Mouse (Mus musculus) CH12.LX (cell line): ENCODE data around the gene Tspan15. TPM values are rescaled to one million over a fixed set of nuclear protein-coding genes. Genes with fewer than 3 reads are reported as not detected.
A peak's percentile ranks its signal among the peaks of the same experiment; 100 is the strongest.

Experiments used
- DNase-seq: peaks from one replicate; pipeline ENCODE4 v3.0.0-alpha.2; 2013; ENCODE audit errors: extremely low read depth
- H3K27ac ChIP-seq: 2 replicates; pipeline ENCODE4 v1.5.1; 2012; ENCODE audit warnings: low read depth, mild to moderate bottlenecking, control low read depth, moderate library complexity; ENCODE audit not compliant: insufficient read depth
- H3K27me3 ChIP-seq: replicated peaks from 2 replicates; pipeline ENCODE3; 2012; ENCODE audit warnings: inconsistent platforms
- H3K36me3 ChIP-seq, 2 experiments: replicated peaks in 1 of 2; 2 replicates each; pipeline versions ENCODE3 to v1.6.1; 2012; ENCODE audit warnings: inconsistent platforms in 1 of 2, low read length in 1 of 2, mild to moderate bottlenecking in 1 of 2, mixed read lengths in 1 of 2, moderate library complexity in 1 of 2; ENCODE audit not compliant: control insufficient read depth in 1 of 2, insufficient read depth in 1 of 2
- H3K4me1 ChIP-seq, 2 experiments: 2 replicates each; pipeline ENCODE4 v1.6.1; 2012; ENCODE audit warnings: inconsistent platforms in 1 of 2, moderate library complexity in 1 of 2; ENCODE audit not compliant: insufficient read depth in 2 of 2, control insufficient read depth in 1 of 2
- H3K4me2 ChIP-seq: 2 replicates; pipeline ENCODE4 v1.6.1; 2012; ENCODE audit warnings: low read depth, mild to moderate bottlenecking, control low read depth; ENCODE audit not compliant: poor library complexity, insufficient read depth, severe bottlenecking
- H3K4me3 ChIP-seq, 3 experiments: fragments of 150-350 bp in 1 of 3; sonication (generic) in 1 of 3; replicated peaks in 1 of 3; 2 replicates each; pipeline versions ENCODE3 to v1.5.1; 2011 to 2012; ENCODE audit warnings: low read depth in 2 of 3, low read length in 2 of 3, mild to moderate bottlenecking in 2 of 3, moderate library complexity in 2 of 3, control low read depth in 1 of 3, improper control_type of control experiment in 1 of 3, inconsistent platforms in 1 of 3, mixed read lengths in 1 of 3; ENCODE audit not compliant: poor library complexity in 1 of 3
- H3K79me2 ChIP-seq: replicated peaks from 2 replicates; pipeline ENCODE4 v1.6.1; 2012; ENCODE audit warnings: mild to moderate bottlenecking, moderate library complexity; ENCODE audit not compliant: control insufficient read depth, poor library complexity, insufficient read depth, severe bottlenecking; ENCODE audit errors: extremely low read depth
- H3K9ac ChIP-seq: 2 replicates; pipeline ENCODE4 v1.6.1; 2012; ENCODE audit warnings: low read depth, mild to moderate bottlenecking, control low read depth, moderate library complexity; ENCODE audit not compliant: insufficient read depth
- H3K9me3 ChIP-seq: replicated peaks from 2 replicates; pipeline ENCODE3; 2012; ENCODE audit warnings: low read length, inconsistent platforms, mixed read lengths
- BHLHE40 ChIP-seq: IDR thresholded peaks from 2 replicates; pipeline ENCODE4 v1.6.1; 2011; ENCODE audit warnings: mild to moderate bottlenecking, low read depth, low read length, improper control_type of control experiment
- EP300 ChIP-seq: IDR thresholded peaks from 2 replicates; pipeline ENCODE4 v1.6.1; 2011; ENCODE audit warnings: low read length, improper control_type of control experiment
- RCOR1 ChIP-seq: conservative IDR thresholded peaks from 2 replicates; pipeline ENCODE4 v1.6.1; 2012; ENCODE audit warnings: low read depth, mild to moderate bottlenecking, inconsistent platforms, low read length, improper control_type of control experiment
- ZKSCAN1 ChIP-seq: IDR thresholded peaks from 2 replicates; pipeline ENCODE4 v1.6.1; 2012; ENCODE audit warnings: low read depth, inconsistent platforms, low read length, improper control_type of control experiment, borderline replicate concordance
- dilution Hi-C: fragments of 300-500 bp; cut with MboI; formaldehyde crosslinking; loops from 2 replicates; pipeline ENCODE4 v1.14.3; 2020; ENCODE audit warnings: low sequenced_read_pairs; ENCODE audit not compliant: extremely low pct_unique_long_range_greater_than_20kb, extremely low pct_ligation_motif_present
- in situ Hi-C: fragments of 300-500 bp; cut with MboI; formaldehyde crosslinking; loops from 3 replicates; pipeline ENCODE4 v1.14.3; 2019; ENCODE audit warnings: low sequenced_read_pairs, low pct_ligation_motif_present, low pct_unique_long_range_greater_than_20kb, mixed read lengths
- polyA plus RNA-seq: library from polyadenylated mRNA; unstranded; fragments of >175 nt; gene quantifications from 2 replicates; pipeline ENCODE4 v1.2.1, GENCODE M21; 2012; ENCODE audit warnings: low read depth; ENCODE audit not compliant: insufficient read length
- total RNA-seq, 2 experiments: library from RNA; depleted of rRNA; stranded (reverse); fragments of 300-350 nt in 1 of 2; fragments of >200 nt in 1 of 2; gene quantifications; 2 replicates each; pipeline ENCODE4 v1.2.3; 2012 to 2014

The Tspan15 gene
- total and polyA plus RNA-seq, 3 experiments = 0.12 to 0.30 TPM; not detected in 1

- dilution Hi-C loops (no loop called here), in situ Hi-C loops (no loop called here)
- TF ChIP-seq BHLHE40 (no peak), EP300 (peak; percentile 41; the same call in 1 of the 2 replicates), RCOR1 (no peak), ZKSCAN1 (no peak)
- Histone ChIP-seq H3K27me3 (peaks cover 87% of the 10 kb centered on the region), H3K9ac (no peak overlapping the region), H3K4me2 (peak overlapping the region; percentile 19; the same call in 1 of the 2 replicates), H3K79me2 (no peaks in the 10 kb centered on the region), H3K9me3 (no peaks in the 10 kb centered on the region), H3K4me1 (peaks cover 14 to 43% of the 10 kb centered on the region in 2 experiments), H3K4me3 (no peak overlapping the region), H3K27ac (no peak overlapping the region), H3K36me3 (no peaks in the 10 kb centered on the region)
- DNase-seq = peak; percentile 49
These were observed 95.2 kb downstream of the Tspan15 start for GRCm38 (mm10) chr10:62135696-62136470.

Other genes starting within 250 kb of the Tspan15 start
- gene Neurog3, start 98.2 kb downstream of the Tspan15 start, total RNA-seq (2012; rRNA removed) = not detected in 2 replicates
- gene Neurog3, start 98.2 kb downstream of the Tspan15 start, total RNA-seq (2014; rRNA removed) = not detected in 2 replicates
- not detected in 2 replicates for gene Neurog3, start 98.2 kb downstream of the Tspan15 start, polyA plus RNA-seq
- 0.21 and 0.38 TPM in 2 replicates for gene Fam241b, start 87.3 kb downstream of the Tspan15 start, total RNA-seq (2012; rRNA removed)
- gene Fam241b, start 87.3 kb downstream of the Tspan15 start, total RNA-seq (2014; rRNA removed) = 0.28 TPM in 1 of 2 replicates, not detected in the other
- not detected in 2 replicates for gene Fam241b, start 87.3 kb downstream of the Tspan15 start, polyA plus RNA-seq
- gene Tacr2, start 21.2 kb upstream of the Tspan15 start, total RNA-seq (2012; rRNA removed) = 0.04 TPM in 2 replicates
- 0.14 and 0.24 TPM in 2 replicates for gene Tacr2, start 21.2 kb upstream of the Tspan15 start, total RNA-seq (2014; rRNA removed)
- gene Tacr2, start 21.2 kb upstream of the Tspan15 start, polyA plus RNA-seq = 0.13 TPM in 1 of 2 replicates, not detected in the other
- 14.7 and 23.4 TPM in 2 replicates for gene Hk1, start 148.7 kb upstream of the Tspan15 start, total RNA-seq (2012; rRNA removed)
- 9.3 and 9.9 TPM in 2 replicates for gene Hk1, start 148.7 kb upstream of the Tspan15 start, total RNA-seq (2014; rRNA removed)
- 30.1 and 31.8 TPM in 2 replicates for gene Hk1, start 148.7 kb upstream of the Tspan15 start, polyA plus RNA-seq
- not detected in 2 replicates for gene Hkdc1, start 191.2 kb upstream of the Tspan15 start, total RNA-seq (2012; rRNA removed)
- not detected in 2 replicates for gene Hkdc1, start 191.2 kb upstream of the Tspan15 start, total RNA-seq (2014; rRNA removed)
- gene Hkdc1, start 191.2 kb upstream of the Tspan15 start, polyA plus RNA-seq = not detected in 2 replicates
- gene 4930507D05Rik, start 218.2 kb upstream of the Tspan15 start, total RNA-seq (2012; rRNA removed) = 0.68 and 0.97 TPM in 2 replicates
- gene 4930507D05Rik, start 218.2 kb upstream of the Tspan15 start, total RNA-seq (2014; rRNA removed) = 0.32 and 0.39 TPM in 2 replicates
- 0.14 and 0.27 TPM in 2 replicates for gene 4930507D05Rik, start 218.2 kb upstream of the Tspan15 start, polyA plus RNA-seq
- gene Supv3l1, start 218.5 kb upstream of the Tspan15 start, total RNA-seq (2012; rRNA removed) = 41.5 and 45.7 TPM in 2 replicates
- gene Supv3l1, start 218.5 kb upstream of the Tspan15 start, total RNA-seq (2014; rRNA removed) = 69.3 and 69.5 TPM in 2 replicates
- gene Supv3l1, start 218.5 kb upstream of the Tspan15 start, polyA plus RNA-seq = 62.0 and 62.7 TPM in 2 replicates